ENCODE assay signal across 10 mouse cellular contexts in genomic region chr17:31067051-31067450, GRCm38 (mm10). TPM values are rescaled to one million over a fixed set of nuclear protein-coding genes. Genes with fewer than 3 reads are reported as not detected.
DNase-seq lines count a peak whose midpoint lies in the region; ATAC-seq lines count a peak whose summit lies in the region.
"Had no signal": no experiment of that assay in that cellular context is flagged by ENCODE, and none has a peak within 500 bp of the region (broad histone marks: within the 10 kb centered on the region; RNA-seq: fewer than 3 reads in every experiment).

No protein-coding gene starts in this region.

- intact Hi-C loops in heart, postnatal 10 days (cut with DNase I) = no loop called here
- intact Hi-C loops in gastrocnemius, postnatal 14 days (cut with DNase I; ENCODE audit: low total_unique reads) = no loop called here

- 60% methylated on average over 11 of the region's 11 CpGs for WGBS in lung, embryonic 16.5 days

- peaks cover 16% of the 10 kb centered on the region for H3K4me1 ChIP-seq in lung, embryonic 16.5 days (replicated peaks; ENCODE audit: control insufficient read depth, insufficient read depth, low read length)

- H3K4me3 ChIP-seq in lung, embryonic 16.5 days (ENCODE audit: low read length) = no peak overlapping the region
- H3K4me3 ChIP-seq: myocyte had no signal

- no peaks in the 10 kb centered on the region for H3K27me3 ChIP-seq in lung, embryonic 16.5 days (ENCODE audit: control insufficient read depth, insufficient read depth, low read depth, low read length)

- no peak overlapping the region for H3K4me2 ChIP-seq in lung, embryonic 16.5 days (ENCODE audit: low read depth, low read length)

- H3K36me3 ChIP-seq in lung, embryonic 16.5 days (ENCODE audit: control insufficient read depth, insufficient read depth, low read length) = no peaks in the 10 kb centered on the region

- H3K9ac ChIP-seq in lung, embryonic 16.5 days (ENCODE audit: low read length) = no peak overlapping the region

- H3K9me3 ChIP-seq in lung, embryonic 16.5 days (ENCODE audit: control insufficient read depth, low read length) = no peaks in the 10 kb centered on the region

- DNase-seq in cerebellum, adult 9-11 months = peak; percentile 53
- DNase-seq in cerebellum, postnatal 4 days (ENCODE audit: low spot score in 2 of 2) = no peak
- no peak for DNase-seq in lung, postnatal 10 days
- peak; percentile 35 to 51 for DNase-seq in heart, postnatal 10 days
- peak; percentile 50 to 73 for DNase-seq in thymus, adult 18-20 months
- no peak for DNase-seq in gastrocnemius, postnatal 14 days
- no peak for DNase-seq in kidney, adult 8-10 months
- DNase-seq: gastrocnemius, postnatal 10 days had no signal

- H3K27ac ChIP-seq in lung, embryonic 16.5 days (ENCODE audit: low read length) = no peak overlapping the region

- 0 out of 2 replicates have a peak, but pooled peaks have one; percentile 31 for ATAC-seq in lung, embryonic 16.5 days (ENCODE audit: low read depth)

RNA-seq across cellular contexts. Expression of gene Abcg1, which starts 9.6 kb away (rescaled TPM):
- 12.9 and 15.1 TPM in 2 replicates for polyA plus RNA-seq in lung, embryonic 16.5 days (2015; fragmentation: Nextera tagmentation; extraction: Ambion mirVana)
- total RNA-seq in heart, postnatal 10 days (2021) = 1 to 10 TPM; 8.9 to 10.0 TPM
- total RNA-seq in gastrocnemius, postnatal 14 days (2021) = 1 to 10 TPM; 4.9 to 6.6 TPM

Comparison
In these comparisons a context has a peak if more than half of its experiments do, and no peak if none do; other contexts are left out.
1. DNase-seq: peak in cerebellum, adult 9-11 months (single experiment), heart, postnatal 10 days (2 of 2) and thymus, adult 18-20 months (2 of 2); none in cerebellum, postnatal 4 days (0 of 2), lung, postnatal 10 days (single experiment), gastrocnemius, postnatal 14 days (single experiment) and kidney, adult 8-10 months (0 of 2).